Mouse (Mus musculus): ENCODE measurements around the gene Tex264.

The Tex264 gene

DNA sequence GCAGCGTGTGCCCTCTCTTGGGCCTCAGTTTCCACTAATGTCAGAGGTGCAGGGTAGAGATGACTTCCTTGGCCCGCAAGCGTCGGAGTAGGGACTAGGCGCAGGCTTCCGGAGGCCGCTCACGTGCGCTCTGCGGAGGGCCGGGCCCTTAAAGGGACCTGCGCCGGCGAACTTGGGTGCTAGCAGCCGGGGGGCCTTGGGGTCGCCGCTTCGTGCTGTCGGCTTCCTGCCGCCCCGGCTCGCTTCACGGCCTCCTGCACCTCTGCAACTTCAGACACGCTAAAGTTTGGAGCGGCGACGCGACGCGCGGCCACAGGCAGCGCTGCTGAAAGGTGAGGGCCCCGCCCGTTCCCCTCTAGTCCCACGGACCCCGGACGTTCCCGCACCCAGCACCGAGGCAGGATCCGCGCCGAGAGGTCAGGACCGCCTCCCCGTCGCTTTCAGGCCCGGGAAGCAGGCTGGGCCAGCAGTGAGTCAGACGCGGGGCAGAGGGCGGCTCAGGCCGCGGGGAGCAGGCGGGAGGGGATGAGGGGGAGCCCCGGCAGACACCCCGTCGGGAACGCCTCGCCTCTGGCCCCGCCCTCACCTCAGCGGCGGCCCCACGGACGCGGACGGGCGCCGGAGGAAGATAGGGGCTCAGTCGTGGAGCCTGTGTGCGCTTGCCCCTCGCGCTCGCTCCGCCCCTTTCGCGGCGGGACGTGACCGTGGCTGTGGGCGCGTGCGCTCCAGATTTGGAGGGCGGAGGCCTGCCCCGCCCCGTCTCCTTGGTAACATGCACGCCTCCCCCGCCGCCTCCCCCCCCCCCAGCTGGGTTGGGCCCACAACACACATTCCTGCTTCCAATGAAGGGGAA lies at the start of gene Tex264:
Gene Tex264, minus strand, starts transcription at position 679 of the 853 bp plus-strand sequence.
- peak; percentile 90 for DNase-seq

DNA sequence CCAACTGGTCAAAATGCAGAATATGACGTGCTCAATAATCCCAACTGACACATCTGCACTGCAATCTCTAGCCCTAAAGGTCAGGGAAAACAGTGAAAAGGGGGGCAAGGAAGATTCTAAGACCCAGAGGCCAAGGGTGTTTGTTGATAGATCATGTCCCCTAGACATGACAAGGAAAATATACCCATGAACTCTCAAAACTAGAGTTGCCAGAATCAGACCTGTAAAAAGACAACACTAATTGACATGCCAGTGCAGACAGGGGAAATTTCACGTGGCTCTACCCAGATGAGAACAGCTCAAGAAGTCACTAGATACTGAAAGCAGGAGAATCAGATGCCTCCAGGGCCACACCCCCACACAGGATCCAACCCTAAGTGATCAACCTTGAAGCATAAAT lies 48.0 kb upstream of the Tex264 start:
- DNase-seq = no peak

DNA sequence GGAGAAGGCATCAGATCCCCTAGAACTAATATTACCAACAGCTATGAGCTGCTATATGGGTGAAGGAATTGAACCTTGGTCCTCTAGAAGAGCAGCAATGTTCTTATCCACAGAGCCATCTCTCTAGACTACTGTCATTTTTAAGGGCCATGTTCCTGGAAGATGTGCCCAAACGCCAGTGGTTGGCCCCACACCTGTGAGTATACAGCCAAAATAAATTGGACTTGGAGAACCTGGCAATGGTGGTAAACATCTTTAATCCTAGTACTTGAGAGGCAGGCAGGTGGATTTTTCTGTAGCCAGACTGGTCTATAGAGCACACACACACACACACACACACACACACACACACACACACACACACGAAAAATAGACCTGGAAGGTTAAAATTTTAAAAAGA lies 43.7 kb upstream of the Tex264 start:
- no peak for DNase-seq

DNA sequence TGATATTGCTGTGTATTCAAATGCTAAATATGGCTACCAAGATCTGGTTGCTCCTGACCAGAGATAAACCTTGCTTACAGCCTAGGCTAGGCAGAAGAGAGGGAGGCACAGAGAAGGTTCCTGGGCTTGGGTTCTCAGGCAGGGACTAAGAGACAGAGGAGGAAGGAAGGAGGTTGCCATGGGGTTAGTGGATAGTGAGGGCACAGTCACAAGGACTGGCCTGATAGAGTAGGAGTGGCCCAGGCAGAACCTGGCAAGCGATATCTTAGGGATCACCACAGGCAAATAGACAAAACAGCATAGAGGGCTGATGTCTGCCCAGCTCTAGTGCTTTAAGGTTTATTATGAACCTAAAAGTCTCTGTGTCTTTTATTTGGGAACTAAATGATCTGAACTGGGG lies 41.2 kb upstream of the Tex264 start:
- DNase-seq = no peak

DNA sequence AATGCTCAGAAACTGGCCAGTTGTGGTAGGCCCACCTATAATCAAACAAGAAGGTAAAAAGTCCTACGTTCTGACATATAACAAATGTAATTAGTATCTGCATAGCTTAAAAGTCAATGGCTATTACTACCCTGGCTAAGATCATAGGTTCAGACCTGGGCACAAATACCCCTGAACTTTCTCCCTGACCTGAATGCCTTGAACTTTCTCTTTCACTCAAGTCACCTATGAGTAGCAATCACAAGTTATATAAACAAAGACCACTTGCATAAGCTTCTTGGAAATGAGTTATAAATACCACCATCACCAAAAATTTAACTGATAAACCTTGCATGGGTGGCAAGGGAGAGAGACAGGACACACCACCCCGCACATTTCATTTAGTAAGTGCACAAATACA lies 39.7 kb upstream of the Tex264 start:
- DNase-seq = no peak

DNA sequence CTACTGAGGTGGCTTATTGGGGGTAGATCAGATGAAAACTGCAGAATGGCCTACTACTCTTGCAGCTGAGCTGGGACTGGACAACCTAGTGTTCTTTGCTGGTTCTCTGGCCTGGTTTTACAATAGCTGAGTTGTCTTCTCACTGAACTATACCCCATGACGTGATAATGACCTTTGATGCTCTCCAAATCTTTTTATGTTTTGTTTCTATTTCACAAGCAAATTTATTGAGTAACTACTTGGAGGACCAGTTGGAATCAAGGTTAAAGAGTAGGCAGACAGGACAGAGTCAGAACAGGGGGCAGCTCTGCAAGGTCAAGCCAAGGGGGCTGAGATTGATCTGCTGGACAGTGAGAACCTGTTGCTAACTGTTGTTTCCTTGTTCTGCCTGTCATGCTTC lies 39.1 kb upstream of the Tex264 start:
- DNase-seq = no peak

DNA sequence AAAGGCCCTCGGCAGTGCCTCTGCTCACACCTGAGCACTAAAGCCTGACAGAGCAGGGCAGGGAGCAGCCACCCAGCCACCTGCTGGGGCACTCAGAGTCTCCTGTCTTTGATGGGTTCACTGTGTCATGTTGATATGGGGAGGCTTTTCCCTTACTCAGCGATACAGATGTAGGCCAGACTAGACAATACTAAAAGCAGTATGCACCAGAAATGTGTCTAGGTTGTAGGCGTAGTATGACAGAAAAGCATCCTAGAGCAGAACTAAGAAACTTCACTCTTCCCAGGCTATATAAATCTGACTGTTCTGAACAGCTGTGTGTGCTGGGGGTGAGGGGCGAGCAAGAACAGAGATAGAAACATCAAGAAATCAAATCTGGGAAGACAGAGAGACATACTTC lies 31.0 kb upstream of the Tex264 start:
- DNase-seq = no peak

DNA sequence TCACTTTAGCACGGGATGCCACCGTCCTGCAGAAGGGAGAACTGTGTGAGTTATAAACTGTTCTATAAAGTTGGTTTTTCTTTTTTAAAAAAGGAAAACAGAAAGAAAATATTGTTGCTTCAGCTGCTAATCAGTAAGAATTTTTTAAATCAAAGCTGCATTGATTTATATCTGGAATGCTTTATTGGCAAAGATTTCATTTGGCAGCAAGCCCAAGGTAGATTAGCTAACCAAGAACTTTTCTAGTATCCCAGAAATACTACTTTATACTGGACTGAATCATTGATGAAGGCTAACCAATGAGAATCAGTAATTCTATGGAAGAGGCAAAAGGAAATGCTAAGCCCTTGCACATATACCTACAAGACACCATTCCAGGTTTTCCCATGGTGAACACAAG lies 30.5 kb upstream of the Tex264 start:
- DNase-seq = no peak

DNA sequence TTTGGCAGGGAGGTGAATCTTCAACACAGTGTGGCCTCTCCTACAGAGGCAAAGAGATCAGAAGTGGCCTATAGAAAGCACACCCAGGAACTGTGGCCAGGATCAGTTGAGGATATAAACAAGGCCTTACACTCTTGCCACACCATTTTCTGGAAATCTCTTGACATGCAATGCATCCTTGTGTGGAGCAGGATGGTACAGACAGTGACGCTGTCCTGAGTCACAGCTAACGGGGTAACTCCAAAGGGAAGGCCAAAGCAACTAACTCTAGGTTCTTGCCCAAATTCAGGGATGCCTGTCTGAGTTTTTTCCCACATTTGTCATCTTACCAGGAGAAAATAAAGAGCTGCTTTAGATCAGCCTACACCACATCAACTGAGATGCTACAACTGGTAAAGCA lies 26.7 kb upstream of the Tex264 start:
- no peak for DNase-seq

- DNase-seq = no peak
Measured at GRCm38 (mm10) chr9:106692973-106693481, 7.3 kb upstream of the Tex264 start.

GRCm38 (mm10) chr9:106688834-106689233 lies 3.1 kb upstream of the Tex264 start:
- DNase-seq = no peak

GRCm38 (mm10) chr9:106686983-106687650 lies 1.4 kb upstream of the Tex264 start:
- peak; percentile 69 for DNase-seq

GRCm38 (mm10) chr9:106684918-106685248 lies 844 bp downstream of the Tex264 start:
- no peak for DNase-seq

GRCm38 (mm10) chr9:106684093-106684872 lies 1.4 kb downstream of the Tex264 start:
- no peak for DNase-seq

- no peak for DNase-seq
Measured at GRCm38 (mm10) chr9:106681026-106681425, 4.7 kb downstream of the Tex264 start.

GRCm38 (mm10) chr9:106678242-106678641 lies 7.5 kb downstream of the Tex264 start:
- no peak for DNase-seq

- no peak for DNase-seq
Measured at GRCm38 (mm10) chr9:106677702-106678101, 8.0 kb downstream of the Tex264 start.

- DNase-seq = no peak
Measured at GRCm38 (mm10) chr9:106676571-106676970, 9.2 kb downstream of the Tex264 start.

DNA sequence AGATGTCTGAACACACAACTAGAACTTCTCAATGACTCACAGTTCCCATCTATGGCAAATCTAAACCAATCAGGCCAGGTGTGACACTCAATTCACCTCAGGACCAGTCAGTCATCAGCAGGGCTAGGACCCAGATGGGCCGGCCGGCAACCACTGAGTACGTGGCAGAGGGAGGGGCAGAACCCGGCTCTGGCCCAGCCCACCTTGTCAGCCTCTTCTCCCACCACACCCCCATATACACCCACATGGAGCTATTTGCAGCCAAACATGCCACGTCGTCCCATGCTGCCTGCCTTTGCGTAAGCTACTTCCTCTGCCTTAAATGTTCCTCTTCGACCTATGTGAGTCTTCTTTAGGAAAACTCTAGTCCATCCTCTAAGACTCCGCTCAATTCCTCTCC lies 9.8 kb downstream of the Tex264 start:
- no peak for DNase-seq

DNA sequence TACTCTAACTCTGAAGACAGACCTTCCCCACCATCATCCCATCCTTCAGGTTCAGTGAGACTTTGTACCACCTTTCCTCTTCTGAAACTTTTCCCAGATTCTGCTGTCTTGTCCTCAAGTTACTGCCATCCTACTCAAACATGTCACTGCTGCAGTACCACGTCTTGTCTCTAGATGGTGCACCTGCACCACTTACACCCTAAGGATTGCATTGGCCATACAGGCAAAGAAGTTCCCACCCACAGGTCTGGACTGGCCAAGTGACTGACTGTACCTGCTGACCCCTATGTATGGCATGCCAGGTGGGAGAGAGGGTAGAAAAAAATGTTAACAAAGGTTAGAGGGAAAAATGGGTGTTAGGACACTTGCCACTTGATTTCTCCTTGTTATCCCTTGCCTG lies 10.2 kb downstream of the Tex264 start:
- peak; percentile 75 for DNase-seq

- DNase-seq = no peak
Measured at GRCm38 (mm10) chr9:106673860-106674259, 11.9 kb downstream of the Tex264 start.

DNA sequence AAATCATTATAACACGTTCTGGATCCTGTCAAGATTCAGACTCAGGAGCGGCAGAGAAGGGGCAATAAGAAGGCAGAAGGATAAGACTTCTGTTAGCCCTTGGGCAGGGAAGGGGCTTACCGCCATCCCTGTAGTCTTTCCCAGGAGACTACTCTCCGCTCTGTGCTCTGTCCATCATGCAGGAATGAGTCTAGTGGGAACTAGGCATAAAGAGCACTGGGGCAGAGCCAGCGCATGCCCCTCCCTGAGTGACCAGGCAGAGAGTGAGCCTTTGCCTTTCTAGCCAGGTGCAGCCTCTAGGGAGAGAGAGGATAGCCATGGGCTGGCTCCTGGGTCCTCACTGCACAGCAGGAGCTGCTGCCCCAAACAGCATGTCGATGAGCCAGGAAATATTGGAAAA lies 20.9 kb downstream of the Tex264 start:
- DNase-seq = no peak

GRCm38 (mm10) chr9:106664433-106664832 lies 21.3 kb downstream of the Tex264 start:
- DNase-seq = no peak

- no peak for DNase-seq
Measured at GRCm38 (mm10) chr9:106663200-106663599, 22.5 kb downstream of the Tex264 start.
